Mouse (Mus musculus): ENCODE results near the gene Mrps7. TPM values are rescaled to one million over a fixed set of nuclear protein-coding genes. Genes with fewer than 3 reads are reported as not detected.
A peak's percentile ranks its signal among the peaks of the same experiment; 100 is the strongest.

The Mrps7 gene
- polyA plus RNA-seq, 1 experiment from 2014 or later: 98.3 TPM

GRCm38 (mm10) chr11:115634109-115634508, 30.4 kb downstream of the Mrps7 start:
- ATAC-seq: no peak
- WGBS: 58% methylated on average over 4 of the region's 4 CpGs
- H3K4me1 ChIP-seq (replicated peaks): peaks cover 2% of the 10 kb centered on the region
- H3K27me3 ChIP-seq (replicated peaks): no peaks in the 10 kb centered on the region
- H3K9me3 ChIP-seq: no peaks in the 10 kb centered on the region
- no peak overlapping the region for H3K27ac ChIP-seq
- no peak overlapping the region for H3K4me3 ChIP-seq (replicated peaks)
- no peak overlapping the region for H3K9ac ChIP-seq
- H3K4me2 ChIP-seq (replicated peaks): no peak overlapping the region
- no peaks in the 10 kb centered on the region for H3K36me3 ChIP-seq

- no peaks in the 10 kb centered on the region for H3K9me3 ChIP-seq
- peaks cover 8% of the 10 kb centered on the region for H3K4me1 ChIP-seq (replicated peaks)
- WGBS: 84% methylated on average over 8 of the region's 8 CpGs
- no peak overlapping the region for H3K27ac ChIP-seq
- no peaks in the 10 kb centered on the region for H3K36me3 ChIP-seq
- no peaks in the 10 kb centered on the region for H3K27me3 ChIP-seq (replicated peaks)
- H3K4me3 ChIP-seq (replicated peaks): no peak overlapping the region
- no peak for ATAC-seq
- H3K9ac ChIP-seq: no peak overlapping the region
- no peak overlapping the region for H3K4me2 ChIP-seq (replicated peaks)
These were observed 31.3 kb downstream of the Mrps7 start for GRCm38 (mm10) chr11:115635041-115635440.

GRCm38 (mm10) chr11:115635484-115635883, 31.8 kb downstream of the Mrps7 start:
- Histone ChIP-seq H3K4me2 (replicated peaks) (no peak overlapping the region), H3K27ac (no peak overlapping the region), H3K9ac (no peak overlapping the region), H3K4me3 (replicated peaks) (no peak overlapping the region), H3K36me3 (no peaks in the 10 kb centered on the region), H3K27me3 (replicated peaks) (no peaks in the 10 kb centered on the region), H3K9me3 (no peaks in the 10 kb centered on the region), H3K4me1 (replicated peaks) (peaks cover 8% of the 10 kb centered on the region)
- ATAC-seq: no peak
- 84% methylated on average over 8 of the region's 8 CpGs for WGBS

- H3K27ac ChIP-seq: no peak overlapping the region
- ATAC-seq: no peak
- WGBS: 75% methylated on average over 3 of the region's 3 CpGs
- H3K9me3 ChIP-seq: no peaks in the 10 kb centered on the region
- peaks cover 8% of the 10 kb centered on the region for H3K4me1 ChIP-seq (replicated peaks)
- no peaks in the 10 kb centered on the region for H3K27me3 ChIP-seq (replicated peaks)
- no peak overlapping the region for H3K4me2 ChIP-seq (replicated peaks)
- H3K36me3 ChIP-seq: no peaks in the 10 kb centered on the region
- no peak overlapping the region for H3K9ac ChIP-seq
- no peak overlapping the region for H3K4me3 ChIP-seq (replicated peaks)
These were observed 33.2 kb downstream of the Mrps7 start for GRCm38 (mm10) chr11:115636960-115637359.

GRCm38 (mm10) chr11:115638498-115639409, 35.0 kb downstream of the Mrps7 start:
- Histone ChIP-seq H3K9ac (no peak overlapping the region), H3K27me3 (replicated peaks) (no peaks in the 10 kb centered on the region), H3K4me3 (replicated peaks) (no peak overlapping the region), H3K27ac (peak overlapping the region; percentile 18), H3K9me3 (no peaks in the 10 kb centered on the region), H3K36me3 (no peaks in the 10 kb centered on the region), H3K4me1 (replicated peaks) (peaks cover 8% of the 10 kb centered on the region), H3K4me2 (replicated peaks) (no peak overlapping the region)
- WGBS: 67% methylated on average over 5 of the region's 5 CpGs
- ATAC-seq: peak; percentile 73

GRCm38 (mm10) chr11:115639540-115639939, 35.8 kb downstream of the Mrps7 start:
- Histone ChIP-seq H3K4me1 (replicated peaks) (peaks cover 8% of the 10 kb centered on the region), H3K9ac (no peak overlapping the region), H3K4me3 (replicated peaks) (no peak overlapping the region), H3K27ac (peak overlapping the region; percentile 18), H3K36me3 (no peaks in the 10 kb centered on the region), H3K9me3 (no peaks in the 10 kb centered on the region), H3K4me2 (replicated peaks) (no peak overlapping the region), H3K27me3 (replicated peaks) (no peaks in the 10 kb centered on the region)
- 70% methylated on average over 4 of the region's 4 CpGs for WGBS
- ATAC-seq: no peak

GRCm38 (mm10) chr11:115640311-115640828, 36.6 kb downstream of the Mrps7 start:
- H3K27me3 ChIP-seq (replicated peaks): no peaks in the 10 kb centered on the region
- no peak overlapping the region for H3K27ac ChIP-seq
- H3K4me3 ChIP-seq (replicated peaks): no peak overlapping the region
- H3K4me2 ChIP-seq (replicated peaks): no peak overlapping the region
- WGBS: 86% methylated on average over 3 of the region's 4 CpGs
- H3K36me3 ChIP-seq: no peaks in the 10 kb centered on the region
- no peaks in the 10 kb centered on the region for H3K9me3 ChIP-seq
- ATAC-seq: no peak
- no peak overlapping the region for H3K9ac ChIP-seq
- H3K4me1 ChIP-seq (replicated peaks): peaks cover 8% of the 10 kb centered on the region

- peaks cover 8% of the 10 kb centered on the region for H3K4me1 ChIP-seq (replicated peaks)
- no peak for ATAC-seq
- H3K9ac ChIP-seq: no peak overlapping the region
- H3K27me3 ChIP-seq (replicated peaks): no peaks in the 10 kb centered on the region
- no peak overlapping the region for H3K4me2 ChIP-seq (replicated peaks)
- no peak overlapping the region for H3K27ac ChIP-seq
- 52% methylated on average over 14 of the region's 14 CpGs for WGBS
- H3K4me3 ChIP-seq (replicated peaks): no peak overlapping the region
- 0 out of 2 replicates have a peak, but pooled peaks cover 2% of the 10 kb centered on the region for H3K36me3 ChIP-seq
- no peaks in the 10 kb centered on the region for H3K9me3 ChIP-seq
These were observed 37.4 kb downstream of the Mrps7 start for GRCm38 (mm10) chr11:115640978-115641663.

- Histone ChIP-seq H3K4me3 (replicated peaks) (no peak overlapping the region), H3K9ac (no peak overlapping the region), H3K9me3 (no peaks in the 10 kb centered on the region), H3K27me3 (replicated peaks) (no peaks in the 10 kb centered on the region), H3K27ac (no peak overlapping the region), H3K4me1 (replicated peaks) (peaks cover 8% of the 10 kb centered on the region), H3K36me3 (0 out of 2 replicates have a peak, but pooled peaks cover 2% of the 10 kb centered on the region), H3K4me2 (replicated peaks) (no peak overlapping the region)
- no peak for ATAC-seq
- WGBS: 82% methylated on average over 4 of the region's 4 CpGs
These were observed 37.9 kb downstream of the Mrps7 start for GRCm38 (mm10) chr11:115641664-115642036.

- no peaks in the 10 kb centered on the region for H3K27me3 ChIP-seq (replicated peaks)
- no peaks in the 10 kb centered on the region for H3K9me3 ChIP-seq
- no peak overlapping the region for H3K4me3 ChIP-seq (replicated peaks)
- H3K36me3 ChIP-seq: 0 out of 2 replicates have a peak, but pooled peaks cover 2% of the 10 kb centered on the region
- no peak overlapping the region for H3K27ac ChIP-seq
- ATAC-seq: no peak
- peaks cover 8% of the 10 kb centered on the region for H3K4me1 ChIP-seq (replicated peaks)
- WGBS: 94% methylated on average over 2 of the region's 2 CpGs
- H3K9ac ChIP-seq: no peak overlapping the region
- no peak overlapping the region for H3K4me2 ChIP-seq (replicated peaks)
These were observed 39.0 kb downstream of the Mrps7 start for GRCm38 (mm10) chr11:115642705-115643104.

GRCm38 (mm10) chr11:115643265-115643664, 39.5 kb downstream of the Mrps7 start:
- no peak for ATAC-seq
- Histone ChIP-seq H3K27me3 (replicated peaks) (no peaks in the 10 kb centered on the region), H3K36me3 (0 out of 2 replicates have a peak, but pooled peaks cover 6% of the 10 kb centered on the region), H3K27ac (no peak overlapping the region), H3K4me2 (replicated peaks) (no peak overlapping the region), H3K9ac (no peak overlapping the region), H3K9me3 (no peaks in the 10 kb centered on the region), H3K4me3 (replicated peaks) (no peak overlapping the region), H3K4me1 (replicated peaks) (peaks cover 8% of the 10 kb centered on the region)
- WGBS: 70% methylated on average over 10 of the region's 10 CpGs

GRCm38 (mm10) chr11:115644308-115644707, 40.6 kb downstream of the Mrps7 start:
- Histone ChIP-seq H3K9me3 (no peaks in the 10 kb centered on the region), H3K4me2 (replicated peaks) (no peak overlapping the region), H3K27ac (no peak overlapping the region), H3K4me1 (replicated peaks) (peaks cover 4% of the 10 kb centered on the region), H3K27me3 (replicated peaks) (no peaks in the 10 kb centered on the region), H3K9ac (no peak overlapping the region), H3K4me3 (replicated peaks) (no peak overlapping the region), H3K36me3 (0 out of 2 replicates have a peak, but pooled peaks cover 6% of the 10 kb centered on the region)
- ATAC-seq: no peak
- WGBS: 94% methylated on average over 13 of the region's 13 CpGs
